Mouse (Mus musculus): ENCODE measurements around the gene Grm8.

The Grm8 gene

GRCm38 (mm10) chr6:27645054-27645453, 489.9 kb downstream of the Grm8 start:
- in situ Hi-C loops (cut with MboI, MseI): no loop called here

GRCm38 (mm10) chr6:27635898-27636297, 499.1 kb downstream of the Grm8 start:
- in situ Hi-C loops (cut with MboI, MseI): no loop called here

GRCm38 (mm10) chr6:27617472-27617871, 517.5 kb downstream of the Grm8 start:
- in situ Hi-C loops (cut with MboI, MseI): no loop called here

- in situ Hi-C loops (cut with MboI, MseI): no loop called here
Observed at GRCm38 (mm10) chr6:27580485-27580884, 554.5 kb downstream of the Grm8 start.

- in situ Hi-C loops (cut with MboI, MseI): no loop called here
Observed at GRCm38 (mm10) chr6:27545516-27545915, 589.5 kb downstream of the Grm8 start.

DNA sequence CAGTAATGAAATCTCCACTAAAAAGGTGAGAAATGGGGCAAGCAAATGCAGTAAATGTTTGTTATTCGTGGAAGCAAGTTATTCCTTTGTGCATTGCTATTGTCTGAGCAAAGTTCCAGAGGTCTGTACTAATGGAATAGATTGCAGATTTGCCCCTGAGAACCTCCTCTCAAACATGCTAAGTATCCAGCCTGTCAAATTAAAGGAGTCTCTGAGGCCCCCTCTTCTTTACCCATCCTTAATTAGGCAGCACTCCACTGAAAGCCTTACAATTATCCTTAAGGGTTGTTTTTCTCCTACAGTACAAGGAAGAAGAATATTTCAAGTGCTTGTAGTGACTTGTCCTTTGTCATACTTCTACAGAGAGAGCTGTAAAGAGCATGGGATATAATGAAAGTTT, 617.4 kb downstream of the Grm8 start:
- in situ Hi-C loops (cut with MboI, MseI): no loop called here

DNA sequence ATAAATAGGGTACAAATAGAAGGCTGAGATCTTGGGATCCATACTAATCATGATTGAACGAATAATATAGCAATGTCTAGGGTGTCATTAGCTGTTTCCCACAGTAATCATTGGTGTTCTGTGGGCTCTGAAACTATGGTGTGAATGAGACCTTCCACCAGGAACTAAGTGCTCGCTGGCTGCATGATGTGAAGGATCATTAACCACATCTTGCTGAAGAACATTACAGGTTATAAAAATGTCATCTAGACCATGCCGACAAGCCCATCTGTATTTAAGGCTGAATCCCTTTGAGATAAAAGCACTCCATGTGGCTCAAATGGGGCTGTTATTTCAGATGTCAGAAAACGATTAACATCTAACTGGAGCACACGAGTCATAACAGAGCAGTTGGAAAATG, 674.0 kb downstream of the Grm8 start:
- in situ Hi-C loops (cut with MboI, MseI): no loop called here

DNA sequence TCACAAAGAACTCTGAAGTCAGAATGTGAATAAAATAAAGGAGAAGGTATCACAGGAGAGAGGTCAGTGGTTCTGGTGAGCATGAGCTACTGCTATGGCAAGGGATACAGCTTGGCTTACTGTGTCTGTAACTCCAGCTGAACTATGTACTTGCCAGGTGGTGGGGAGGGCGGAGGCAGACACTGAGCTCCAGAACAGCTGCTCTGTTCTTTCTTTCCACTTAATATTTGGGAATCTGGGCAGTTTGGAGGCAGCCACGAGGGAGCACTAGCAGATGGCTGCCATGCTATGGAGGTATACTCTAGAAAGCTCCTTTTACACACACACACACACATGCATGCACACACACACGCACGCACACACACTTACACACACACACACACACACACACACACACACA, 726.5 kb downstream of the Grm8 start:
- in situ Hi-C loops (cut with MboI, MseI): no loop called here

DNA sequence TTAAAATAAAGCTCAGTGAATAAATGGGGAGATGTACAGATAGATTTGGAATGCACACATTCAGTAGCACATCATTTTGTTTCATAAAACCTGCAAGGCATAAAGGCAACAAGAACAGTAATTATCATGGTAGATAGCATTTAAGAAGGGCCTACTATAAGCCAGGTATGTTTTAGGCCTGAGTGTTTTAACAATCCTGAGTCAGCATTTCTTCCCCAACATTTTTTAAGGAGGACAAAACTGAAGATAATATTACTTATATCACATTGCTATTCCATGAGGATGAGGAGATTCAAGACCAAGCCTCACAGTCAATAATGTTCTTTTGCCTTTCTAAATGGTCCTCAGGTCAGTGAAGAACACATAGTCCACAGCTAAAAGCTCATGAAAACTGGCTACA, 762.6 kb downstream of the Grm8 start:
- in situ Hi-C loops (cut with MboI, MseI): no loop called here

DNA sequence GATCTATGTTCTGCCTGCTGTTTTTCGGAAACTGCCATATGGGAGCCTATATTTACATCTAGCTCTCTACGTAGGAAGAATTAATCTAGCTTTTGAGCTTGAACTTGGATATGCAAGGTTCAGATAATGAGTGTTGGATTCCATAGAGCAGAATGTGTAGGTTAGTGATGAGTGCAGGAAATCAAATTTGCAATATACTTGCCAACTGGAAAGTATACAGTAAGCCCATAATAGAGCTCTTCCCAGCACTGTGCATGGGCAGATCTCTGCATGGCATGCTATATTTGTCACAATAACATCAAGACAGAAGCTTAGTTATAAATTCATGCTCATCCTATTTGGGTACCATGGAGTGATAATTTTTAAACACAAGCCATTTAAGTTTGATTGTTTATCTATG, 763.9 kb downstream of the Grm8 start:
- in situ Hi-C loops (cut with MboI, MseI): no loop called here

DNA sequence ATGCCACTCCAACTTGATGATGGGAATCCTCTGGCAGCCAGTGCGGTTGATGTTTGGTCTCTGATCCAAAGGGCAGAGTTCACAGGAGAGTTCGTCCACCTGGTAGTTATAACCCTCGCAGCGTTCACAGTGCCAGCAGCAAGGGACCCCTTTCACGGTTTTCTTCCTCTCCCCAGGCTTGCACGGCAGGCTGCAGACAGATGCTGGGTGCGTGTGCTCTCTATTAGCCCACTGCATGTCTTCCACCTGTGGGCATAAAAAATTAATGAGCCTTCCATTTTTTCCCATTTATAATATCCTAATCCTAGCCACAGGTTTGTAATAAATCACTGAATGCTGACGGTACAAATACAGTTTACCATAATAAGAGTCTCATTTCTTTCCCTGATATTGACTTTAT, 771.2 kb downstream of the Grm8 start:
- in situ Hi-C loops (cut with MboI, MseI): no loop called here

DNA sequence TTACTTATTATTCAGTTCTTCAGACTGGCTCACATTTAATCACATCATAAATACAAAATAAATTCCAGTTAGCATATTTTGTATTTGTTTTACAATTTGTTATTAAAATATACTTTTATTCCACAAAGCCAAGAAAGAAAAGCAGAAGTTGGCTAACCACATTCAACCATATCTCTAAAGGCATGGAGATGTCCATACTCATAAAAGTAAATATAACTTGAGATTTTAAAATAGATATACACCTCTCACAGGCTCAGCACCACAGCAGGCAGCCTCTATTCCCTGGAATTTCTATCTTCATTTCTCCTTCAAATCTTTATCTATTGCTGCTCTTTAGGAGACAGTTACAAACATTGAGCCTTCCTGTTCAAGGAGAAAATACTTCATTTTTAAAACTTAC, 774.5 kb downstream of the Grm8 start:
- in situ Hi-C loops (cut with MboI, MseI): no loop called here

DNA sequence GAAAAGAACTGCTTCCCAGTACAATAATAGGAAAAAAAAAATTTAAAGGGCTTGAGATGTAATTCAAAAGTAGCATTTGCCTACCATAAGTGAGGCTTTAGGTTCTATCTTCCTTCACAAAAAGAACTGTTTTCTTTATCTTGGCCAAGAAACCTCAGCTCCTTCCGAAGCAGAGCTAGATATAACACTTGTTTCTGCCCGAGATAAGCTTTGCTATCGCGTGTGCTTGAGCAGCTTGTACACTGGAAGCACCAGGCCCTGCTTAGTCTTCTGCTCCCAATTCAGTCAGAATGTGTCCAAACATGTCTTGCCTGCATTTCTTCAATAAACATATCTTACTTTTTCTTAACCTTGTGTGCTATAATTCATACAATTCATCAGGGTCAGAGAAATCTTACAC, 783.8 kb downstream of the Grm8 start:
- in situ Hi-C loops (cut with MboI, MseI): no loop called here

GRCm38 (mm10) chr6:27348272-27348671, 786.7 kb downstream of the Grm8 start:
- in situ Hi-C loops (cut with MboI, MseI): no loop called here

DNA sequence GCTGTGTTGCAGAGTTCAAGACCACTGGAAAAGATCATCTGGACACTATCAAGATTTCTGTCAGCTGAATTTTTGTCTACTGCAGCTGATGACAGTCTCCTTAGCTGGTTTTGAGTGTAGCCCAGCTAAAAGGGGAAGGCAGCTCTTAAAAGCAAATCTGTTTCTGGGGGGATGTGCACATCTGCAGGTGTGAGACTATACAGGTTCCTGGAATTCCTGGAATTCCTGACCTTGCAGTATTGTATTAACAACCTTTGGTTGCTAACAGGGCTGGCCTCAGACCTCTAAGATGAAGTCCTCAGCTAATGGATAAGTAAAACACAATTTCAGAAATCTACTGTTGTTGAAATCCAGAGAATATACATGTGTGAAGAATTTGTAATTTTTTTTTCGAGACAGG, 788.7 kb downstream of the Grm8 start:
- in situ Hi-C loops (cut with MboI, MseI): no loop called here

- in situ Hi-C loops (cut with MboI, MseI): no loop called here
Observed at GRCm38 (mm10) chr6:27340131-27340530, 794.8 kb downstream of the Grm8 start.

DNA sequence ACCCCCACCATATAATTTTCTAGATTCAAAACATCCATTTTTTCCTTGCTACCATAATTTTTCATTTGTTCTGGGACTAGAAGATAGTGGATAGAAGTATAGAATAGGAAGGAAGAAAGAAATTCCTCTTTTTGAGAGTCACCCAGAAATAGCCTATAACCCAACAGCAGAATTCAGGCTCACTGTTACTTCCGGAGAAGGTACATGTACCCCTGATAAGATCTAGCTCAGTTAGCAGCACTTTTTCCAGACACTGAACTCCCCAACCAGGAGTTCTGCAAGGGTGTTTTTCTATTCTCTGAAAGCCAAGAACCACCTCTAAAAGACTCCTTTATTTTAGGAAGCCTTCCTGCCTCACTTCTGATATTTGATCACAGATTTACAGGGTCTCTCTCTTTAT, 816.4 kb downstream of the Grm8 start:
- in situ Hi-C loops (cut with MboI, MseI): no loop called here

DNA sequence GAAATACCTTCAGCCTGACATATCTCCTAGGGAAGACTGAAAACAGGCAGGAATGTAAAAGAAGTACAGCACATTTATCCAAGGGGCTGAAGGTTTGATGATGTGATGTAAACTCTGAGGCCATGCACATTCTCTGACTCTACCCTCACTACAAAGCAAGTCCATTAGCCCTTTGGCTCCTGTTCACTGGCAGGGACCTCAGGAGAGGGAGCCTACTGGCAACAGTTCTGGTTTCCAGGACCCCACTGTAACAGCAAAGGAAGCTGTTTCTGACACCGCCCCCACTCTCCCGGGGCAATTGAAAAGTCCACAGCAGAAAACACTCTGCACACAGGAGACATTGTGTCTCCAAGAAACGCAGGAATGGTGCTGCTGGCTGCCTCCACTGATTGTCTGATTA, 817.6 kb downstream of the Grm8 start:
- in situ Hi-C loops (cut with MboI, MseI): no loop called here

GRCm38 (mm10) chr6:27316018-27316417, 819.0 kb downstream of the Grm8 start:
- in situ Hi-C loops (cut with MboI, MseI): no loop called here

DNA sequence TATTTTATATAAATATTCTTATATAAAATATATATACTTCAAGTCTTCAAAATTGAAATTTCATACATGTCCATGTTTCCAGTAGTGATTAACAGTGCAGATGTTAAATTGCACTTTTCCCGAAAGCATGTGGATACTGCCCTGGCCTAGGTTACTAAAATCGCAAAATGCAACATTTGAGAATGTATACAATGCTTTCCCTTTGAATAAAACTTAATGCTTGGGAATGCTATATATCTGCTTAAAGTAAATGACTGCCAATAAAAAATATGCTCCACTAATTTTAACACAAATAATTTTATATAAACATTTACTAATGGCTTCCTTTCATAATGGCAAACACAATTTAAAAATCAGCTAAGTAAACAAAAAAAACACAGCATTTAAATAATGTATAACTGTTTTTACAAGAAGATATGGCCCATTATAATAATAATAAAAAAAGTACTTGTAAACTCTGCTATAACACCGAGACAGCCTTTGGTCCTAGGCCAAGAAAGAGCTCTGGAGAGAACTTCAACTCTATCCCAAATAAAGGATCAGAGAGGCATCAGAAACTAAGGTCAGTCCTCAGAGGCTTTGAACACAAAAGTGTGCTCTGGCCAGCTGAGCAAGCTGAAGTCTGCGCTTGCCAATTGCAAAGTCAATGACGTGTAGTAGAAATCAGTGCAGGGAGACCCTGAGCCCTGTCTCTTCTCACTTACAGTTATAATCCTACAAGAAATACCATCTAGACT, 820.5 kb downstream of the Grm8 start:
- in situ Hi-C loops (cut with MboI, MseI): no loop called here

DNA sequence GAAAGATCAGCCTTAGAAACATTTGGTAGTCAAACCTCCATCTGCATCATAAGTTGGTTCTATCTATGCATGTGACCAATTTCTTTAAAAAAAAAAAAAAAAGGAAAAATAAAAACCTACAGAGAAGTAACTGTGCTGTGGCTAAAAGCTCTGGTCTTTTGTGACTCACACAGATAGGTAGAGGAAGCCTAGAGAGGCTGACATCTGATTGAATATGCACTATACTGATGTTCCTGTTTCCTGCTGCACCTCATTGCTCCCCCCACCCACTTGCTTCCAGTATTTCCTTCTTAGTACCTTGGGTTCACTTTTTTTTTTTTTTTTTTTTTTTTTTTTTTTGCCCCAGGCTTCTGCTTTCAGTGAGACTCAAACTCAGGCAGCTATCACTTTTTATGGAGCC, 824.6 kb downstream of the Grm8 start:
- in situ Hi-C loops (cut with MboI, MseI): no loop called here

DNA sequence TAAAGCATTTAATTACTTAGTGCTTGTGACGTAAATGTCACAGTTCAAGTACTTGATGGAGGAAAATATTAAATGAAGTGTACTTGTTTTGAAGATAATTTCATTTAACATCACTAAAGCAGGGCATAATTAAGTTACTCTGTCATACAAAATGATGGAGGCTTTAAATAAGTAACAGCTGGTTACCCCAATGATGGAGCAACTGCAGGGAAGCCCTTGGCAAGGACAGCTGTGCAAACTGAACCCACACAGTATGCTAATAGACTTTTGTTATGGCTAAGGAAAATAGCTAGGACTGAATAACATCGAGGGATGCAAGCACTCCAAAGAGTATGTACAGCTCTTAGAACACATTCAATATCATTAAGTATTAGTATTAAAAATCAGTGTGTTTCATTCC, 829.6 kb downstream of the Grm8 start:
- in situ Hi-C loops (cut with MboI, MseI): no loop called here

DNA sequence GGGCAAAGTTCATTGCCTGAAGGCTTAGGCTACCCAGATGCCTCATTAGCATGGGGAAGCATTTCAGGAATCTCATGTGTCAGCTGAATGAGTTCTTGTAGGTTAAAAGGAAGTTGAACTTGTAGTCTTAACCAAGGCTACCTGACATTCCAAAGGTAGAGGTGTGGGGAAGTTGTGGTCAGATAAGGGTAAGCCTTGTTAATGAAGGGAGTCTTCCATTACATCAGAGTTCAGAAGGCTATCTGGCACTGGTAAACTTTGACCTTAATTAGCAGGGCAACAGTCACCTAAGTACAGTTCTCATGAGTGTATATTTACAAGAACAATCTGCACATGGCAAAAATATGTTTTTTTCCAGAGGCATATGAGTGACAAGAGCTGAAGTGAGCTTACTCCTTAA, 870.0 kb downstream of the Grm8 start:
- in situ Hi-C loops (cut with MboI, MseI): no loop called here

- in situ Hi-C loops (cut with MboI, MseI): no loop called here
Observed at GRCm38 (mm10) chr6:27262611-27263010, 872.4 kb downstream of the Grm8 start.
